Mouse (Mus musculus): ENCODE measurements around the gene Cd164l2. TPM values are rescaled to one million over a fixed set of nuclear protein-coding genes. Genes with fewer than 3 reads are reported as not detected.

The Cd164l2 gene
- polyA plus RNA-seq, 1 experiment = 9.6 TPM

- Histone ChIP-seq H3K9ac (ENCODE audit: low read depth, poor library complexity, severe bottlenecking) (no peak overlapping the region), H3K4me3 (ENCODE audit: low read depth, low read length) (no peak overlapping the region), H3K27me3 (ENCODE audit: control insufficient read depth, insufficient read depth, low read length, poor library complexity, severe bottlenecking) (no peaks in the 10 kb centered on the region), H3K36me3 (ENCODE audit: control insufficient read depth, insufficient read depth, low read length, poor library complexity, severe bottlenecking) (peaks cover 18% of the 10 kb centered on the region), H3K9me3 (replicated peaks; ENCODE audit: control insufficient read depth, insufficient read depth, low read length, poor library complexity, severe bottlenecking) (no peaks in the 10 kb centered on the region), H3K27ac (ENCODE audit: insufficient read depth, low read length) (no peak overlapping the region), H3K4me1 (ENCODE audit: control insufficient read depth, insufficient read depth, low read length) (peaks cover 2% of the 10 kb centered on the region)
- TF ChIP-seq POLR2A (IDR thresholded peaks at IDR 0.05; ENCODE audit: insufficient read depth, low read length) (no peak), CTCF (IDR thresholded peaks at IDR 0.05; ENCODE audit: low read depth, low read length) (no peak), EP300 (IDR thresholded peaks at IDR 0.05; ENCODE audit: insufficient read depth, low read depth, low read length) (no peak)
These were observed 51.8 kb downstream of the Cd164l2 start for GRCm38 (mm10) chr4:133263756-133264155.

GRCm38 (mm10) chr4:133264559-133264958 lies 52.6 kb downstream of the Cd164l2 start:
- no peak overlapping the region for H3K27ac ChIP-seq (ENCODE audit: insufficient read depth, low read length)
- H3K9ac ChIP-seq (ENCODE audit: low read depth, poor library complexity, severe bottlenecking) = no peak overlapping the region
- no peaks in the 10 kb centered on the region for H3K27me3 ChIP-seq (ENCODE audit: control insufficient read depth, insufficient read depth, low read length, poor library complexity, severe bottlenecking)
- no peaks in the 10 kb centered on the region for H3K9me3 ChIP-seq (replicated peaks; ENCODE audit: control insufficient read depth, insufficient read depth, low read length, poor library complexity, severe bottlenecking)
- H3K4me1 ChIP-seq (ENCODE audit: control insufficient read depth, insufficient read depth, low read length) = peaks cover 2% of the 10 kb centered on the region
- H3K4me3 ChIP-seq (ENCODE audit: low read depth, low read length) = no peak overlapping the region
- peaks cover 26% of the 10 kb centered on the region for H3K36me3 ChIP-seq (ENCODE audit: control insufficient read depth, insufficient read depth, low read length, poor library complexity, severe bottlenecking)
- TF ChIP-seq CTCF (IDR thresholded peaks at IDR 0.05; ENCODE audit: low read depth, low read length) (peak; percentile 2), EP300 (IDR thresholded peaks at IDR 0.05; ENCODE audit: insufficient read depth, low read depth, low read length) (no peak), POLR2A (IDR thresholded peaks at IDR 0.05; ENCODE audit: insufficient read depth, low read length) (no peak)

DNA sequence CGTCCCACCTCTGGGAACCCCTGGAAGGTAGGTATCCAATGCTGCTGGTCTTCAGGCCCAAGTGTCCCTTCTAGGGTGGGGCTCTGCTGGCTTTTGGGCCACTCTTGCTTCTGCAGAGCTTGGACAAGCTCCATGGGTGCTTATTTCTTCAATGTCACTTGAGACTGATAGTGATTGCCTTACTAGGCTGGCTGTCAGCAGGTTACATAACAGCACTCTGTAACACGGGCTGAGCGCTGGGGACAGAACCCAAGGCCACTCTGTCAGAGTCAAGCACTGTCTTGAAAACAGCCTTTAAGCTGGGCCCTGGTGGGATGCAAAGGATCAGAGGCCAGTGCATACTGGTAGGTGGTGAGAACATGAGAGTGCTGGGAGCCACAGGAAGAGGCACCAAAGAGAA lies 53.4 kb downstream of the Cd164l2 start:
- Histone ChIP-seq H3K4me3 (ENCODE audit: low read depth, low read length) (no peak overlapping the region), H3K36me3 (ENCODE audit: control insufficient read depth, insufficient read depth, low read length, poor library complexity, severe bottlenecking) (peaks cover 28% of the 10 kb centered on the region)

GRCm38 (mm10) chr4:133265759-133266158 lies 53.8 kb downstream of the Cd164l2 start:
- H3K4me3 ChIP-seq (ENCODE audit: low read depth, low read length) = no peak overlapping the region
- H3K9me3 ChIP-seq (replicated peaks; ENCODE audit: control insufficient read depth, insufficient read depth, low read length, poor library complexity, severe bottlenecking) = no peaks in the 10 kb centered on the region
- TF ChIP-seq EP300 (IDR thresholded peaks at IDR 0.05; ENCODE audit: insufficient read depth, low read depth, low read length) = no peak
- no peak for TF ChIP-seq CTCF (IDR thresholded peaks at IDR 0.05; ENCODE audit: low read depth, low read length)
- no peak for TF ChIP-seq POLR2A (IDR thresholded peaks at IDR 0.05; ENCODE audit: insufficient read depth, low read length)
- H3K4me1 ChIP-seq (ENCODE audit: control insufficient read depth, insufficient read depth, low read length) = peaks cover 2% of the 10 kb centered on the region
- H3K9ac ChIP-seq (ENCODE audit: low read depth, poor library complexity, severe bottlenecking) = no peak overlapping the region
- H3K36me3 ChIP-seq (ENCODE audit: control insufficient read depth, insufficient read depth, low read length, poor library complexity, severe bottlenecking) = peaks cover 28% of the 10 kb centered on the region
- H3K27ac ChIP-seq (ENCODE audit: insufficient read depth, low read length) = no peak overlapping the region
- H3K27me3 ChIP-seq (ENCODE audit: control insufficient read depth, insufficient read depth, low read length, poor library complexity, severe bottlenecking) = no peaks in the 10 kb centered on the region

More for the DNA sequence above, 53.4 kb downstream of the Cd164l2 start:
- Histone ChIP-seq H3K4me1 (ENCODE audit: control insufficient read depth, insufficient read depth, low read length) (peaks cover 2% of the 10 kb centered on the region), H3K9ac (ENCODE audit: low read depth, poor library complexity, severe bottlenecking) (no peak overlapping the region), H3K27me3 (ENCODE audit: control insufficient read depth, insufficient read depth, low read length, poor library complexity, severe bottlenecking) (no peaks in the 10 kb centered on the region), H3K27ac (ENCODE audit: insufficient read depth, low read length) (no peak overlapping the region), H3K9me3 (replicated peaks; ENCODE audit: control insufficient read depth, insufficient read depth, low read length, poor library complexity, severe bottlenecking) (no peaks in the 10 kb centered on the region)
- TF ChIP-seq EP300 (IDR thresholded peaks at IDR 0.05; ENCODE audit: insufficient read depth, low read depth, low read length) = no peak
- TF ChIP-seq CTCF (IDR thresholded peaks at IDR 0.05; ENCODE audit: low read depth, low read length) = no peak
- TF ChIP-seq POLR2A (IDR thresholded peaks at IDR 0.05; ENCODE audit: insufficient read depth, low read length) = no peak

DNA sequence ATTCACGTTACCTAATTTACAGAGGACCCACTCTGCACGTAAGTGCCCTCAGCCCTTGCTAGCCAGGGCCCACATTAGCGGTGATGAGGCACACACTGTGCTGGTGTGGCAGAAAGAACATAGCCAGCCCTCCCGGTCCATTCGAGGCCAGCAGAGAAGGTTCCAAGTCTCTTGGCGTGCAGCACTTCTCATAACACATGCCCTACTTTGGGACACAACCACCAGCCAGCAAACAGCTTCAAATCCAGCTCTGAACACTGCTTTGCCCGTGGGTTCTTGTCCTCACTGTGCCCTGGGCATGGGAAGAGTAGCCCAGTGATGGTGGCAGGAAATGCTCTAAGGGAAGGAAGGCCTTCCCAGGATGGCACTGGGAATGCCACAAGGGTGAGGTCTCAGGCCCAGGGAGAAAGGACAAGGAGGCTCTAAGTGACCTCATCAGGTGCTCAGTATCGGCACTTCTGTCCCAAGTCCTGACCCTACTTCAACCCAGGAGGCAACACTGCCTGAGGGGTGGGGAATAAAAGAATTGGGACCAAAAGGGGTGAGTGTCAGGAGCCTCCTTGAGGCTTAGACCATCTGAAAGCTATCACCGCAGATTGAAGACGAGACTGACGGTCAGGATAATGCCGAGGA lies 54.4 kb downstream of the Cd164l2 start:
- H3K4me1 ChIP-seq (ENCODE audit: control insufficient read depth, insufficient read depth, low read length) = peaks cover 2% of the 10 kb centered on the region
- H3K27ac ChIP-seq (ENCODE audit: insufficient read depth, low read length) = no peak overlapping the region
- H3K4me3 ChIP-seq (ENCODE audit: low read depth, low read length) = no peak overlapping the region
- peaks cover 28% of the 10 kb centered on the region for H3K36me3 ChIP-seq (ENCODE audit: control insufficient read depth, insufficient read depth, low read length, poor library complexity, severe bottlenecking)
- H3K9me3 ChIP-seq (replicated peaks; ENCODE audit: control insufficient read depth, insufficient read depth, low read length, poor library complexity, severe bottlenecking) = no peaks in the 10 kb centered on the region
- no peak for TF ChIP-seq POLR2A (IDR thresholded peaks at IDR 0.05; ENCODE audit: insufficient read depth, low read length)
- no peak for TF ChIP-seq CTCF (IDR thresholded peaks at IDR 0.05; ENCODE audit: low read depth, low read length)
- no peaks in the 10 kb centered on the region for H3K27me3 ChIP-seq (ENCODE audit: control insufficient read depth, insufficient read depth, low read length, poor library complexity, severe bottlenecking)
- H3K9ac ChIP-seq (ENCODE audit: low read depth, poor library complexity, severe bottlenecking) = no peak overlapping the region

GRCm38 (mm10) chr4:133268931-133269330 lies 57.0 kb downstream of the Cd164l2 start:
- H3K27ac ChIP-seq (ENCODE audit: insufficient read depth, low read length) = no peak overlapping the region
- no peak for TF ChIP-seq EP300 (IDR thresholded peaks at IDR 0.05; ENCODE audit: insufficient read depth, low read depth, low read length)
- no peak for TF ChIP-seq POLR2A (IDR thresholded peaks at IDR 0.05; ENCODE audit: insufficient read depth, low read length)
- no peak for TF ChIP-seq CTCF (IDR thresholded peaks at IDR 0.05; ENCODE audit: low read depth, low read length)
- H3K4me1 ChIP-seq (ENCODE audit: control insufficient read depth, insufficient read depth, low read length) = no peaks in the 10 kb centered on the region
- peaks cover 28% of the 10 kb centered on the region for H3K36me3 ChIP-seq (ENCODE audit: control insufficient read depth, insufficient read depth, low read length, poor library complexity, severe bottlenecking)
- no peaks in the 10 kb centered on the region for H3K9me3 ChIP-seq (replicated peaks; ENCODE audit: control insufficient read depth, insufficient read depth, low read length, poor library complexity, severe bottlenecking)
- H3K9ac ChIP-seq (ENCODE audit: low read depth, poor library complexity, severe bottlenecking) = no peak overlapping the region
- H3K27me3 ChIP-seq (ENCODE audit: control insufficient read depth, insufficient read depth, low read length, poor library complexity, severe bottlenecking) = no peaks in the 10 kb centered on the region
- H3K4me3 ChIP-seq (ENCODE audit: low read depth, low read length) = no peak overlapping the region

All from ES-Bruce4 (cell line).